Mouse (Mus musculus): Measurements from ENCODE around the gene Rere. TPM values are rescaled to one million over a fixed set of nuclear protein-coding genes. Genes with fewer than 3 reads are reported as not detected.

Rere gene
- polyA plus RNA-seq, 1 experiment from 2014 or later: 34.5 TPM

DNA sequence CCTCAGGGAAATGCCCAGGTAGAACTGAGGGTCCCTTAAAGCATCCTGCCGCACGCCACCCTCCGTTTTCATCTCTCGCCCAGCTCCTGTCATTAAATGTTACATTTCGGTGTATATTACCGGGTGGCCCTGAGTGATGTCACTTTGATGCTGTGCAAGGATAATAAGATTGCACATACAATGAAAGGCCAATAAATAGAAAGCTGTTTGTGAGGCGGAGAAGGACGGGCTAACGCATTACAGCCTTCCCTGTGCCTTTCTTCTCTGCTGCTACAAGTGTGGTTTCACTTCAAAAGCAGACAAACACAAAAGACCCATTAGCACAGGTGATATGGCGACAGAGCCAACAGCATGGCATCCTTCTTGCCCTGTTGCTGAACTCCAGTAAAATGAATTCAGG lies 320.0 kb downstream of the Rere start:
- H3K4me2 ChIP-seq (ENCODE audit: low read length): no peak overlapping the region
- H3K9ac ChIP-seq (replicated peaks; ENCODE audit: low read depth, low read length): no peak overlapping the region
- no peaks in the 10 kb centered on the region for H3K27me3 ChIP-seq (replicated peaks; ENCODE audit: control insufficient read depth, insufficient read depth, low read length)
- no peaks in the 10 kb centered on the region for H3K36me3 ChIP-seq (ENCODE audit: control insufficient read depth, insufficient read depth)
- no peak for ATAC-seq
- no peaks in the 10 kb centered on the region for H3K9me3 ChIP-seq (ENCODE audit: control insufficient read depth, low read length)
- 52% methylated on average over 10 of the region's 10 CpGs for WGBS
- no peak overlapping the region for H3K4me3 ChIP-seq (replicated peaks; ENCODE audit: low read length)
- H3K4me1 ChIP-seq (replicated peaks; ENCODE audit: control insufficient read depth, insufficient read depth, low read length): peaks cover 21% of the 10 kb centered on the region
- no peak overlapping the region for H3K27ac ChIP-seq (ENCODE audit: low read length)

DNA sequence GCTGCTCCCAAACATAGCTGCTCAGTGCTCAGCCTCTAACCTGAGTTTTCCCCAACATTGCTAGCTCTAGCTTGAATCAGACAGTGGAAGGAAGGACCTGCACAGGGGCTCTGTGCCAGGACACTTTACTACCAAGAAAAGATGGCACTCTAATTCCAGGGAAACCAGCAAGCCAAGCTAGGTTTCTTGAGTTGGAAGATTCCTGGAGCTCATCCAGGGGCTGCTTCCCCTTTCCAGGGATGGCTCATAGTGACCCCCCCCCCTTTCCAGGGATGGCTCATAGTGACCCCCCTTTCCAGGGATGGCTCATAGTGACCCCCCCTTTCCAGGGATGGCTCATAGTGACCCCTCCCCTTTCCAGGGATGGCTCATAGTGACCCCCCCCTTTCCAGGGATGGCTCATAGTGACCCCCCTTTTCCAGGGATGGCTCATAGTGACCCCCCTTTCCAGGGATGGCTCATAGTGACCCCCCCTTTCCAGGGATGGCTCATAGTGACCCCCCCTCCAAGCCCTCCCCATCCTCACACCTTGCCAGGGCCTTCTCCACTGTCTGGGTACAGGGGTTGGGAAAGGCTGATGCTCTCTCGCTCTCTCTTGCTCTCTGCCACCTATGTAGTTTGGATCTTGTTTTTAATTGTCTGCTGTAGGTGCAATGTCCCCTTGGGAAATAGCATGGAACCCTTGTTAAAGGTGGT lies 322.1 kb downstream of the Rere start:
- Histone ChIP-seq H3K27ac (ENCODE audit: low read length) (no peak overlapping the region), H3K4me1 (replicated peaks; ENCODE audit: control insufficient read depth, insufficient read depth, low read length) (peaks cover 26% of the 10 kb centered on the region), H3K9me3 (ENCODE audit: control insufficient read depth, low read length) (no peaks in the 10 kb centered on the region), H3K9ac (replicated peaks; ENCODE audit: low read depth, low read length) (no peak overlapping the region), H3K4me2 (ENCODE audit: low read length) (no peak overlapping the region), H3K36me3 (ENCODE audit: control insufficient read depth, insufficient read depth) (no peaks in the 10 kb centered on the region), H3K4me3 (replicated peaks; ENCODE audit: low read length) (no peak overlapping the region), H3K27me3 (replicated peaks; ENCODE audit: control insufficient read depth, insufficient read depth, low read length) (no peaks in the 10 kb centered on the region)
- WGBS: 100% methylated on average over 1 of the region's 1 CpGs
- ATAC-seq: no peak

DNA sequence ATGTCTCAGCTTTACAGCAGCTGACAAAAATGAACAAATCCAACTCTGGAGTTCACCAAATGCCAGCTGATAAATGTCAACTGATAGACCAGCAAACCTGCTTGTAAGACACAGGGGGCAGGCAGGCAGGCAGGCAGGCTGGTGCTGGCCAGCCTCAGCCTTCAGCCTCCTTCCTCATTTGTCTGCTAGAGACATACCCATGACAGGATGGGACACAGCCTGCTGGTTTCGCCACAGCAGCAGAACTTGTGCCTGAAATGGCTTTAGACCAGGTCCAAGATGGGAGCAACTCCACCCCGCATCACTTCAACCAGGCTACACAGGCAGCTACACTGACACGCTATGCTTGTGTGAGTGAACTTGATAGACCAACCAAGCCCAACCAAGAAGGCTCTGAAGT lies 324.4 kb downstream of the Rere start:
- Histone ChIP-seq H3K4me1 (replicated peaks; ENCODE audit: control insufficient read depth, insufficient read depth, low read length) (peaks cover 17% of the 10 kb centered on the region), H3K4me3 (replicated peaks; ENCODE audit: low read length) (no peak overlapping the region), H3K27ac (ENCODE audit: low read length) (peak overlapping the region; percentile 67), H3K9me3 (ENCODE audit: control insufficient read depth, low read length) (no peaks in the 10 kb centered on the region), H3K9ac (replicated peaks; ENCODE audit: low read depth, low read length) (no peak overlapping the region), H3K36me3 (ENCODE audit: control insufficient read depth, insufficient read depth) (no peaks in the 10 kb centered on the region), H3K4me2 (ENCODE audit: low read length) (no peak overlapping the region), H3K27me3 (replicated peaks; ENCODE audit: control insufficient read depth, insufficient read depth, low read length) (no peaks in the 10 kb centered on the region)
- 78% methylated on average over 3 of the region's 3 CpGs for WGBS
- no peak for ATAC-seq

DNA sequence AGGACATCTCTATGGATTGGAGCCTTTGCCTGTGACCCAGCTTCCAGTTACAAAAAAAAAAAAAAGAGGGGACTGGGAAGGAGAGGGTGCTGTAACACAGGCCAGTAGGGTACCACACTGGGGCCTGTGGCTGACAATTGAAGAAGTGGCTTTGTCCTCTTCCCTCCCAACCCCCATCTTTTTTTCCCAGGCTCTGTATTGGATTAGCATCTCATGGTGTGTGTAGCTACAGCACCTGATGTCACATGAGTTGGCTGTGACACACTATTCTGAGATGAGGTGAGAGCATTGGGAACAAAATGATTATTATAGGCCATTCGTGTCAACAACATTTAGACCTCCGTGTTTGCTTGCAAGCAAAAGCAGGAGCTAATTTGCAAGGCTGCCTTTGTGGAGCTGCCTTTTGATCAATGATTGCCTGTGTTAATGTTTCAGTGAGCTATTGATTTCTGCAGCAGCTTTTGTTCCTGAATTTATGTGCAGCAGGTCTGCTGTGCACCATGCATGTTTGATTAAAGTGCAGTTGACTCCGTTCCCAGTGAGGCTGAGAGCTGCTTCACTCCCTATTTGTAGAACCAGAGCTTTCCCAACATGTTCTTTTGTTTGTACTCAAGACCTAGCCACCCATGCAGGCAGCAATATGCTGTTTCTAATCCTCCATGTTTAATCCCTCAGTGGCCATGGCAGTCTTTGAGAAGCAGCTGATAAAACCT lies 325.2 kb downstream of the Rere start:
- peaks cover 17% of the 10 kb centered on the region for H3K4me1 ChIP-seq (replicated peaks; ENCODE audit: control insufficient read depth, insufficient read depth, low read length)
- H3K9ac ChIP-seq (replicated peaks; ENCODE audit: low read depth, low read length): no peak overlapping the region
- no peak overlapping the region for H3K4me3 ChIP-seq (replicated peaks; ENCODE audit: low read length)

DNA sequence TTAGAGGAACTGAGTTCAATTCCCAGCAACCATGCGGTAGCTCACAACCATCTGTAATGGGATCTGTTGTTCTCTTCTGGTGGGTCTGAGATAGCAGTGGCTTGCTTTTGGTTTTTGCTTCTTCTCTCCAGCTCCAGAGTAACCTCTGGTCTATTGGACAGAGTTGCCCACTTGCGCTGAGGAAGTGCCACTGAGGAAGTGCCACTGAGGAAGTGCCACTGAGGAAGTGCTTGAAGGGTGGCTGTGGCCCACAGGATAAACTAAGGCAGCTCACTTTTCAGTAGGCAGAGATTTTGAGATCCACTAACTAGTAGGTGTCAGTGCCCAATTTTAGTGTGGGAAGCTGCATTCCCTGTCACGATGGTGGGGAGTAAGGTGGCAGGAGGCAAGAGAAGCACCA lies 327.2 kb downstream of the Rere start:
- no peak for ATAC-seq
- H3K9ac ChIP-seq (replicated peaks; ENCODE audit: low read depth, low read length): no peak overlapping the region
- no peaks in the 10 kb centered on the region for H3K9me3 ChIP-seq (ENCODE audit: control insufficient read depth, low read length)
- H3K4me1 ChIP-seq (replicated peaks; ENCODE audit: control insufficient read depth, insufficient read depth, low read length): peaks cover 17% of the 10 kb centered on the region
- 92% methylated on average over 3 of the region's 3 CpGs for WGBS
- no peak overlapping the region for H3K27ac ChIP-seq (ENCODE audit: low read length)
- H3K36me3 ChIP-seq (ENCODE audit: control insufficient read depth, insufficient read depth): peaks cover 15% of the 10 kb centered on the region
- no peaks in the 10 kb centered on the region for H3K27me3 ChIP-seq (replicated peaks; ENCODE audit: control insufficient read depth, insufficient read depth, low read length)
- H3K4me3 ChIP-seq (replicated peaks; ENCODE audit: low read length): no peak overlapping the region
- no peak overlapping the region for H3K4me2 ChIP-seq (ENCODE audit: low read length)

More for the DNA sequence above, 325.2 kb downstream of the Rere start:
- ATAC-seq: peak; percentile 78
- 0% methylated on average over 3 of the region's 3 CpGs for WGBS
- Histone ChIP-seq H3K36me3 (ENCODE audit: control insufficient read depth, insufficient read depth) (no peaks in the 10 kb centered on the region), H3K27me3 (replicated peaks; ENCODE audit: control insufficient read depth, insufficient read depth, low read length) (no peaks in the 10 kb centered on the region), H3K9me3 (ENCODE audit: control insufficient read depth, low read length) (no peaks in the 10 kb centered on the region), H3K27ac (ENCODE audit: low read length) (peak overlapping the region; percentile 67), H3K4me2 (ENCODE audit: low read length) (no peak overlapping the region)

DNA sequence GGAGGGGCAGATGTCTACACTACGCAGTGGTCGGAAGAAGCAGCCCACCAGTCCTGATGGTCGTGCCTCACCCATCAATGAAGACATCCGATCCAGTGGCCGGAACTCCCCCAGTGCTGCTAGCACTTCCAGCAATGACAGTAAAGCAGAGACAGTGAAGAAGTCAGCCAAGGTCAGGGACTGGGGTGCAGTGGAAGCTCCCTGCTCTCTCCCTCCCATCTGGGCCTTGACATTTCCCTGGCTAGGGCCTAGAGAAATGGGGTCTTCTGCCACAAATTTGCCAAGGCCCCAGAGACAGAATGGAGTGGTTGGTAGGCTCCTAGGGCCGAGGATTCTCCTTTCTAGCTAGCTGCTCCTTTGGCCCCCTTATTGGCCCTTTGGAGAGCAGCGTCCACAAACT lies 332.3 kb downstream of the Rere start:
- no peak overlapping the region for H3K4me3 ChIP-seq (replicated peaks; ENCODE audit: low read length)
- no peak overlapping the region for H3K27ac ChIP-seq (ENCODE audit: low read length)
- ATAC-seq: no peak
- peaks cover 47% of the 10 kb centered on the region for H3K36me3 ChIP-seq (ENCODE audit: control insufficient read depth, insufficient read depth)
- no peaks in the 10 kb centered on the region for H3K27me3 ChIP-seq (replicated peaks; ENCODE audit: control insufficient read depth, insufficient read depth, low read length)
- 93% methylated on average over 7 of the region's 7 CpGs for WGBS
- H3K4me2 ChIP-seq (ENCODE audit: low read length): no peak overlapping the region
- no peaks in the 10 kb centered on the region for H3K9me3 ChIP-seq (ENCODE audit: control insufficient read depth, low read length)
- H3K9ac ChIP-seq (replicated peaks; ENCODE audit: low read depth, low read length): no peak overlapping the region
- no peaks in the 10 kb centered on the region for H3K4me1 ChIP-seq (replicated peaks; ENCODE audit: control insufficient read depth, insufficient read depth, low read length)

DNA sequence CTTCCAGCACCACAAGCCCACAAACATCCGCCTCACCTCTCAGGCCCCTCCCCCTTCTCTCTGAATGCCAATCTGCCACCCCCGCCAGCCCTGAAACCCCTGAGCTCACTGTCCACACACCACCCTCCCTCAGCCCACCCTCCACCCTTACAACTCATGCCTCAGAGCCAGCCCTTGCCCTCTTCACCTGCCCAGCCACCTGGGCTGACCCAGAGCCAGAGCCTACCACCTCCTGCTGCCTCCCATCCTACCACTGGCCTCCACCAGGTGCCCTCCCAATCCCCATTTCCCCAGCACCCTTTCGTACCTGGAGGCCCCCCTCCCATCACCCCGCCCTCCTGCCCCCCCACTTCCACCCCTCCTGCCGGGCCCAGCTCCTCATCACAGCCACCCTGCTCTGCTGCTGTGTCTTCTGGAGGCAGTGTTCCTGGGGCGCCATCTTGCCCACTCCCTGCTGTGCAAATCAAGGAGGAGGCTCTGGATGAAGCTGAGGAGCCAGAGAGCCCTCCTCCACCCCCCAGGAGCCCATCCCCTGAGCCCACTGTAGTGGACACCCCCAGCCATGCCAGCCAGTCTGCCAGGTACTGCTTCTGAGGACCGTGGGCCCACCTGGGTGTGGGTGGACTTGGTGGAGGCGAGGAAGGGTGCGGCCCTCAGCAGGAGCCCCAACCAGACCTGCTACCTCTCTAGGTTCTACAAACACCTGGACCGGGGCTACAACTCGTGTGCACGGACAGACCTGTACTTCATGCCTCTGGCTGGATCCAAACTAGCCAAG lies 334.0 kb downstream of the Rere start:
- ATAC-seq: no peak
- no peak overlapping the region for H3K27ac ChIP-seq (ENCODE audit: low read length)
- H3K9me3 ChIP-seq (ENCODE audit: control insufficient read depth, low read length): no peaks in the 10 kb centered on the region
- H3K36me3 ChIP-seq (ENCODE audit: control insufficient read depth, insufficient read depth): peaks cover 47% of the 10 kb centered on the region
- no peaks in the 10 kb centered on the region for H3K27me3 ChIP-seq (replicated peaks; ENCODE audit: control insufficient read depth, insufficient read depth, low read length)
- no peak overlapping the region for H3K4me3 ChIP-seq (replicated peaks; ENCODE audit: low read length)
- H3K4me1 ChIP-seq (replicated peaks; ENCODE audit: control insufficient read depth, insufficient read depth, low read length): no peaks in the 10 kb centered on the region
- no peak overlapping the region for H3K4me2 ChIP-seq (ENCODE audit: low read length)
- 91% methylated on average over 12 of the region's 12 CpGs for WGBS
- no peak overlapping the region for H3K9ac ChIP-seq (replicated peaks; ENCODE audit: low read depth, low read length)

DNA sequence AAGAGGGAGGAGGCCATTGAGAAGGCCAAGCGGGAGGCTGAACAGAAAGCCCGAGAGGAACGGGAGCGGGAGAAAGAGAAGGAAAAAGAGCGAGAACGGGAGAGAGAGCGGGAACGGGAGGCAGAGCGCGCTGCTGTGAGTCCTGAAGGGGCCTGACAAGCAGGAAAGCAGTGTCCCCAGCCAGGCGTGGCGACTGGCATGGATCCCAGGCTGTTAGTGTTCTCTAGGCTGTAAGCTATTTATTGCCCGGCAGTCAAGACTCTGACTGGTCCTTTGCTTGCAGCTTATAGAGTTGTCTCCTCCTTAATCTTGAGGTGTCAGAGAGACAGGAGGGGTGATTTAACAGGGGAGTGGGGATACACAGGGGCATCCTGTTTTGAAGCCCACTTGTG lies 334.6 kb downstream of the Rere start:
- no peak overlapping the region for H3K27ac ChIP-seq (ENCODE audit: low read length)

DNA sequence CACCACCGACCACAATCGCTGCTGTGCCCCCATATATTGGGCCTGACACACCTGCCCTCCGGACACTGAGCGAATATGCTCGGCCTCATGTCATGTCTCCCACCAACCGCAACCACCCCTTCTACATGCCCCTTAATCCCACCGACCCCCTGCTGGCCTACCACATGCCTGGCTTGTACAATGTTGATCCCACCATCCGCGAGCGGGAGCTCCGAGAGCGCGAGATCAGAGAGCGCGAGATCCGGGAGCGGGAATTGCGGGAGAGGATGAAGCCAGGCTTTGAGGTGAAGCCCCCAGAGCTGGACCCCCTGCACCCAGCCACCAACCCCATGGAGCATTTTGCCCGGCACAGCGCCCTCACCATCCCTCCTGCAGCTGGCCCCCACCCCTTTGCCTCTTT lies 335.4 kb downstream of the Rere start:
- no peak for ATAC-seq

More for the DNA sequence above, 334.6 kb downstream of the Rere start:
- no peaks in the 10 kb centered on the region for H3K9me3 ChIP-seq (ENCODE audit: control insufficient read depth, low read length)
- no peaks in the 10 kb centered on the region for H3K4me1 ChIP-seq (replicated peaks; ENCODE audit: control insufficient read depth, insufficient read depth, low read length)
- H3K27me3 ChIP-seq (replicated peaks; ENCODE audit: control insufficient read depth, insufficient read depth, low read length): no peaks in the 10 kb centered on the region
- no peak overlapping the region for H3K4me2 ChIP-seq (ENCODE audit: low read length)
- 79% methylated on average over 13 of the region's 13 CpGs for WGBS
- H3K9ac ChIP-seq (replicated peaks; ENCODE audit: low read depth, low read length): no peak overlapping the region
- no peak overlapping the region for H3K4me3 ChIP-seq (replicated peaks; ENCODE audit: low read length)
- H3K36me3 ChIP-seq (ENCODE audit: control insufficient read depth, insufficient read depth): peaks cover 47% of the 10 kb centered on the region
- no peak for ATAC-seq

More for the DNA sequence above, 335.4 kb downstream of the Rere start:
- no peak overlapping the region for H3K4me2 ChIP-seq (ENCODE audit: low read length)
- 95% methylated on average over 20 of the region's 20 CpGs for WGBS
- H3K9me3 ChIP-seq (ENCODE audit: control insufficient read depth, low read length): no peaks in the 10 kb centered on the region
- H3K4me3 ChIP-seq (replicated peaks; ENCODE audit: low read length): no peak overlapping the region
- H3K36me3 ChIP-seq (ENCODE audit: control insufficient read depth, insufficient read depth): peaks cover 47% of the 10 kb centered on the region
- no peaks in the 10 kb centered on the region for H3K27me3 ChIP-seq (replicated peaks; ENCODE audit: control insufficient read depth, insufficient read depth, low read length)
- H3K4me1 ChIP-seq (replicated peaks; ENCODE audit: control insufficient read depth, insufficient read depth, low read length): no peaks in the 10 kb centered on the region
- H3K9ac ChIP-seq (replicated peaks; ENCODE audit: low read depth, low read length): no peak overlapping the region
- H3K27ac ChIP-seq (ENCODE audit: low read length): no peak overlapping the region

Data from forebrain, embryonic 16.5 days (tissue).